ENCODE assay signal across 8 mouse cellular contexts in the genomic region with DNA sequence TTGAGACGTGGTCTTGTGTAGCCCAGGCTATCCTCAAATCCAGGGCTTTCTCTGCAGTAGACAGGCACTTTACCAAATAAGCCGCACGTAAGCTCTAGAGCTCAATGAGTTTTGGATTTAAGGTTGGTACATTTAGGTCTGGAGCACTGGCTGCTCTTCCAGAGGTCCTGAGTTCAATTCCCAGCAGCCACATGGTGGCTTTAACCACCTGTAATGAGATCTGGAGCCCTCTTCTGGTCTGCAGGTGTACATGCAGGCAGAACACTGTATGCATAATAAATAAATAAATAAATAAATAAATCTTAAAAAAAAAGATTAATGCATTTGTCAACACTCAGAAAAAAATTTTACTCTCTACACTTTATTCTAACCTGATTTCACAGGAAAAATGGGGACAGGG.
DNase-seq lines count a peak whose midpoint lies in the region; ATAC-seq and TF ChIP-seq lines count a peak whose summit lies in the region.
"Had no signal": no experiment of that assay in that cellular context is flagged by ENCODE, and none has a peak within 500 bp of the region (broad histone marks: within the 10 kb centered on the region; RNA-seq: fewer than 3 reads in every experiment).

No protein-coding gene starts in this region.

- no peak overlapping the region for H3K4me3 ChIP-seq in layer of hippocampus, adult 2 months
- H3K4me3 ChIP-seq in embryonic facial prominence, embryonic 14.5 days (ENCODE audit: low read depth, low read length), result no peak overlapping the region
- H3K4me3 ChIP-seq in intestine, postnatal 0 days (ENCODE audit: low read depth, low read length), result no peak overlapping the region
- no peak overlapping the region for H3K4me3 ChIP-seq in stomach, embryonic 14.5 days (ENCODE audit: low read depth, low read length)

- H3K36me3 ChIP-seq in embryonic facial prominence, embryonic 14.5 days (ENCODE audit: control insufficient read depth, insufficient read depth, low read length), result no peaks in the 10 kb centered on the region
- H3K36me3 ChIP-seq in intestine, postnatal 0 days (ENCODE audit: control insufficient read depth, insufficient read depth), result no peaks in the 10 kb centered on the region
- H3K36me3 ChIP-seq in stomach, embryonic 14.5 days (ENCODE audit: control insufficient read depth, insufficient read depth, low read length), result no peaks in the 10 kb centered on the region
- H3K36me3 ChIP-seq: kidney, embryonic 15.5 days had no signal

- H3K4me1 ChIP-seq in embryonic facial prominence, embryonic 14.5 days (ENCODE audit: control insufficient read depth, insufficient read depth, low read length), result peaks cover 29% of the 10 kb centered on the region
- H3K4me1 ChIP-seq in intestine, postnatal 0 days (replicated peaks; ENCODE audit: control insufficient read depth, insufficient read depth, low read length), result no peaks in the 10 kb centered on the region; the same call in 1 of the 2 replicates
- peaks cover 21% of the 10 kb centered on the region for H3K4me1 ChIP-seq in stomach, embryonic 14.5 days (ENCODE audit: control insufficient read depth, insufficient read depth, low read length)

- no peak overlapping the region for H3K4me2 ChIP-seq in embryonic facial prominence, embryonic 14.5 days (ENCODE audit: low read depth, low read length)
- H3K4me2 ChIP-seq in intestine, postnatal 0 days (replicated peaks; ENCODE audit: low read depth), result no peak overlapping the region
- no peak overlapping the region for H3K4me2 ChIP-seq in stomach, embryonic 14.5 days (replicated peaks; ENCODE audit: low read depth, low read length)

- peak; percentile 47 for TF ChIP-seq CTCF in layer of hippocampus, adult 2 months (conservative IDR thresholded peaks at IDR 0.05)
- peak; percentile 25; the same call in 1 of the 2 replicates for TF ChIP-seq CTCF in intestine, postnatal 0 days (IDR thresholded peaks at IDR 0.05; ENCODE audit: low read depth)

- H3K9ac ChIP-seq in embryonic facial prominence, embryonic 14.5 days (ENCODE audit: low read depth, low read length), result no peak overlapping the region
- H3K9ac ChIP-seq in intestine, postnatal 0 days (ENCODE audit: low read depth, low read length), result no peak overlapping the region
- no peak overlapping the region for H3K9ac ChIP-seq in stomach, embryonic 14.5 days (replicated peaks; ENCODE audit: low read depth, low read length)
- H3K9ac ChIP-seq: kidney, embryonic 15.5 days had no signal

- H3K27me3 ChIP-seq in embryonic facial prominence, embryonic 14.5 days (replicated peaks; ENCODE audit: control insufficient read depth, insufficient read depth, low read length), result no peaks in the 10 kb centered on the region
- H3K27me3 ChIP-seq in intestine, postnatal 0 days (replicated peaks; ENCODE audit: control insufficient read depth, insufficient read depth, low read length), result no peaks in the 10 kb centered on the region
- no peaks in the 10 kb centered on the region for H3K27me3 ChIP-seq in stomach, embryonic 14.5 days (ENCODE audit: control insufficient read depth, insufficient read depth, low read length)
- H3K27me3 ChIP-seq: kidney, embryonic 15.5 days had no signal

- no peak overlapping the region for H3K27ac ChIP-seq in layer of hippocampus, adult 2 months
- H3K27ac ChIP-seq in embryonic facial prominence, embryonic 14.5 days (replicated peaks; ENCODE audit: low read depth, low read length), result peak overlapping the region; percentile 86; the same call in 1 of the 2 replicates
- no peak overlapping the region for H3K27ac ChIP-seq in intestine, postnatal 0 days (ENCODE audit: low read depth, low read length)
- H3K27ac ChIP-seq in stomach, embryonic 14.5 days (ENCODE audit: low read length), result peak overlapping the region; percentile 87; the same call in 1 of the 2 replicates

- 95% methylated on average over 3 of the region's 3 CpGs for WGBS in embryonic facial prominence, embryonic 14.5 days
- WGBS in intestine, postnatal 0 days, result 94% methylated on average over 3 of the region's 3 CpGs
- 93% methylated on average over 3 of the region's 3 CpGs for whole genome bisulfite sequencing in stomach, embryonic 14.5 days

- no peak for ATAC-seq in embryonic facial prominence, embryonic 14.5 days (ENCODE audit: low read depth)
- no peak for ATAC-seq in intestine, postnatal 0 days
- ATAC-seq in stomach, embryonic 14.5 days (ENCODE audit: insufficient number of reproducible peaks, insufficient read depth, low FRiP score, low read depth), result no peak
- no peak for ATAC-seq in inflammation-experienced regulatory T-cells, adult 6 months

- no peak for DNase-seq in layer of hippocampus, adult 2 months (ENCODE audit: low spot score in 2 of 2)
- DNase-seq in layer of hippocampus, postnatal 10 days (ENCODE audit: low spot score in 2 of 2), result no peak
- DNase-seq in embryonic facial prominence, embryonic 14.5 days (ENCODE audit: low spot score), result no peak
- no peak for DNase-seq in adrenal gland, adult (ENCODE audit: inconsistent age in 2 of 2, low spot score in 1 of 2)

- no peaks in the 10 kb centered on the region for H3K9me3 ChIP-seq in embryonic facial prominence, embryonic 14.5 days (ENCODE audit: control insufficient read depth, low read length)
- no peaks in the 10 kb centered on the region for H3K9me3 ChIP-seq in intestine, postnatal 0 days (ENCODE audit: control insufficient read depth)
- H3K9me3 ChIP-seq in stomach, embryonic 14.5 days (ENCODE audit: control insufficient read depth, low read depth, low read length), result no peaks in the 10 kb centered on the region
- H3K9me3 ChIP-seq: kidney, embryonic 15.5 days had no signal

Comparison
In these comparisons a context has a peak if more than half of its experiments do, and no peak if none do; other contexts are left out.
1. H3K27ac ChIP-seq: peak in embryonic facial prominence, embryonic 14.5 days (single experiment) and stomach, embryonic 14.5 days (single experiment); none in layer of hippocampus, adult 2 months (single experiment) and intestine, postnatal 0 days (single experiment).